Mouse (Mus musculus) left cerebral cortex, postnatal 36 days (tissue): ENCODE measurements around the gene Tmem175. TPM values are rescaled to one million over a fixed set of nuclear protein-coding genes. Genes with fewer than 3 reads are reported as not detected.

Experiments
- total RNA-seq, 2 experiments: library from RNA; stranded (reverse); gene quantifications; 2 replicates each; pipeline ENCODE4 v1.2.3; 2021

The Tmem175 gene
- total RNA-seq, 2 experiments from 2014 or later = 40.7 to 41.4 TPM

Other genes with a start within 250 kb of the Tmem175 start
- gene Pde6b, start 241.4 kb upstream of the Tmem175 start, total RNA-seq = under 1 TPM; 0.30 to 0.36 TPM
- 100 to 1,000 TPM; 230 to 258 TPM for gene Atp5k, start 195.3 kb upstream of the Tmem175 start, total RNA-seq
- under 1 TPM; 0.94 to 0.97 TPM for gene Mfsd7a, start 180.9 kb upstream of the Tmem175 start, total RNA-seq
- gene Pcgf3, start 168.5 kb upstream of the Tmem175 start, total RNA-seq = 10 to 100 TPM; 51.8 to 56.5 TPM
- gene Cplx1, start 79.7 kb upstream of the Tmem175 start, total RNA-seq = 100 to 1,000 TPM; 644 to 792 TPM
- 10 to 100 TPM; 98.1 to 98.8 TPM for gene Gak, start within 50 bp of the Tmem175 start, total RNA-seq
- 10 to 100 TPM; 13.8 to 18.8 TPM for gene Idua, start 30.6 kb downstream of the Tmem175 start, total RNA-seq
- gene Dgkq, start 39.9 kb downstream of the Tmem175 start, total RNA-seq = 10 to 100 TPM; 40.5 to 57.7 TPM
- under 1 TPM; 0.93 to 0.94 TPM for gene Slc26a1, start 45.8 kb downstream of the Tmem175 start, total RNA-seq
- gene Fgfrl1, start 62.6 kb downstream of the Tmem175 start, total RNA-seq = 10 to 100 TPM; 16.4 to 23.8 TPM
- gene Rnf212, start 145.2 kb downstream of the Tmem175 start, total RNA-seq = not detected
- gene Tmed11, start 165.6 kb downstream of the Tmem175 start, total RNA-seq = not detected
- not detected for gene Vmn2r8, start 179.1 kb downstream of the Tmem175 start, total RNA-seq
- gene Vmn2r9, start 222.8 kb downstream of the Tmem175 start, total RNA-seq = not detected